Mouse (Mus musculus) hindbrain, embryonic 13.5 days (tissue): Measurements from ENCODE around the gene Cdon. TPM values are rescaled to one million over a fixed set of nuclear protein-coding genes. Genes with fewer than 3 reads are reported as not detected.

Experiments
- ATAC-seq: fragments of 200-750 bp; cut with Nextera tagmentation; 2 replicates; pipeline ENCODE4 v1.8.0; 2017; ENCODE audit warnings: moderate TSS enrichment; ENCODE audit not compliant: low FRiP score
- H3K27ac ChIP-seq: fragments of 300-500 bp; sonication (generic); 2 replicates; pipeline ENCODE4 v1.5.1; 2015; ENCODE audit warnings: inconsistent platforms, mild to moderate bottlenecking, moderate library complexity
- H3K27me3 ChIP-seq: fragments of 300-500 bp; sonication (generic); 2 replicates; pipeline ENCODE4 v1.6.1; 2015; ENCODE audit warnings: mild to moderate bottlenecking, inconsistent platforms
- H3K36me3 ChIP-seq: fragments of 300-500 bp; sonication (generic); 2 replicates; pipeline ENCODE4 v1.6.1; 2015; ENCODE audit warnings: mild to moderate bottlenecking, inconsistent platforms
- H3K4me1 ChIP-seq: fragments of 300-500 bp; sonication (generic); replicated peaks from 2 replicates; pipeline ENCODE4 v1.6.1; 2015; ENCODE audit warnings: inconsistent platforms
- H3K4me2 ChIP-seq: fragments of 300-500 bp; sonication (generic); 2 replicates; pipeline ENCODE4 v1.6.1; 2015; ENCODE audit warnings: inconsistent platforms, mild to moderate bottlenecking, moderate library complexity
- H3K4me3 ChIP-seq: fragments of 300-500 bp; sonication (generic); 2 replicates; pipeline ENCODE4 v1.5.1; 2015; ENCODE audit warnings: mild to moderate bottlenecking, inconsistent platforms
- H3K9ac ChIP-seq: fragments of 300-500 bp; sonication (generic); 2 replicates; pipeline ENCODE4 v1.6.1; 2015; ENCODE audit warnings: mild to moderate bottlenecking, inconsistent platforms
- H3K9me3 ChIP-seq: fragments of 300-500 bp; sonication (generic); 2 replicates; pipeline ENCODE4 v1.6.1; 2016; ENCODE audit warnings: inconsistent platforms
- WGBS: fragments of 180-500 bp; shearing (Covaris S2); methylation state at CpG from one replicate; pipeline ENCODE4 v1.1.7; 2015; 5-methylcytosine and 5-hydroxymethylcytosine counted together
- polyA plus RNA-seq: library from polyadenylated mRNA; unstranded; fragments of >200 nt; fragmentation: Nextera tagmentation; extraction: Ambion mirVana; gene quantifications from 2 replicates; pipeline ENCODE4 v1.2.1, GENCODE M21; 2015

Cdon gene
- polyA plus RNA-seq, 1 experiment from 2014 or later: 7.9 TPM

DNA sequence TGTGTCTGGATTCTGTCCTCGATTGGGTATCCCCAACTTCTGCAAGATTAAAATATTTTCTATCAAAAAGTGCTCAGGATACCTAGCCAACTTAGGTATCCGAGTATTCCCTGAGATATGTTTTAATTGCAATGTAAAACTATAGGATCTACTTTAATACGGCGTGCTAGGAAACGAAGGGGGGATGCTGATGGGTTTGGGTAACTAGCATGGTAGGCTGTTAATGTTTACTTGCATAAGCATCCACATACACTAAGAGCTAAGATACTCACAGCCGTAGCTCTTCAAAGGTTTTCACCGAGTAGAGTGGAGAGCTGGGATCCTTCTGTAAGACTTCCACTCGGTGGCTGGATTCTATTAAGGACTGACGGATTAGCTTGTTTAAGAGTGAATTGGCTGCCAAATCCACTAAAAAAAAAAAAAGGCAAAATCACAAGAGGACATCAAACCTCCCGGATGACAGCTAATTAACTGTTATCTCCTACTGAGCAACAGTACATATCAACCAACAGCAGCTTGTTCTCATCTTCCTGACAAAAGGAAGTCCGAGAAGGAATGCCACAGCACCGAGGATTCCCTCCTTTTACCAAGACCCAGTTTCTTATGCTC lies 135.7 kb downstream of the Cdon start:
- ATAC-seq: no peak
- Histone ChIP-seq H3K4me1 (peaks cover 27% of the 10 kb centered on the region), H3K9me3 (no peaks in the 10 kb centered on the region), H3K4me2 (no peak overlapping the region), H3K27ac (no peak overlapping the region), H3K4me3 (no peak overlapping the region), H3K9ac (no peak overlapping the region), H3K27me3 (peaks cover 8% of the 10 kb centered on the region), H3K36me3 (peaks cover 42% of the 10 kb centered on the region)
- WGBS: 86% methylated on average over 12 of the region's 12 CpGs

Other genes starting within 250 kb of the Cdon start
- gene Dcps, start 245.1 kb upstream of the Cdon start, polyA plus RNA-seq: 78.0 and 80.1 TPM in 2 replicates
- gene Srpr, start 221.0 kb upstream of the Cdon start, polyA plus RNA-seq: 67.9 and 70.4 TPM in 2 replicates
- 6.4 and 7.4 TPM in 2 replicates for gene Tirap, start 220.8 kb upstream of the Cdon start, polyA plus RNA-seq
- 46.8 and 52.4 TPM in 2 replicates for gene Foxred1, start 210.1 kb upstream of the Cdon start, polyA plus RNA-seq
- gene Fam118b, start 153.3 kb upstream of the Cdon start, polyA plus RNA-seq: 67.4 and 75.3 TPM in 2 replicates
- gene Rpusd4, start 153.3 kb upstream of the Cdon start, polyA plus RNA-seq: 18.7 and 19.9 TPM in 2 replicates
- not detected in 2 replicates for gene Gm1113, start 97.1 kb downstream of the Cdon start, polyA plus RNA-seq
- gene Ddx25, start 137.4 kb downstream of the Cdon start, polyA plus RNA-seq: 23.5 and 24.1 TPM in 2 replicates
- 15.1 and 18.1 TPM in 2 replicates for gene Pus3, start 137.5 kb downstream of the Cdon start, polyA plus RNA-seq
- gene Pate2, start 149.2 kb downstream of the Cdon start, polyA plus RNA-seq: 1.5 and 2.2 TPM in 2 replicates
- 19.7 and 21.3 TPM in 2 replicates for gene Hyls1, start 149.3 kb downstream of the Cdon start, polyA plus RNA-seq
- gene Pate4, start 190.8 kb downstream of the Cdon start, polyA plus RNA-seq: not detected in 2 replicates
- gene Pate3, start 227.1 kb downstream of the Cdon start, polyA plus RNA-seq: not detected in 2 replicates